Mouse (Mus musculus): ENCODE results near the gene Erlin1. TPM values are rescaled to one million over a fixed set of nuclear protein-coding genes. Genes with fewer than 3 reads are reported as not detected.

Erlin1 gene
- total RNA-seq, 2 experiments from 2014 or later = 7.3 to 7.9 TPM

GRCm38 (mm10) chr19:44067323-44068049 lies 2.1 kb downstream of the Erlin1 start:
- intact Hi-C loops (cut with DNase I) = loop anchor here (2.0 to 10.0 kb wide), 3 partner anchors 39 to 865 kb away; partner anchors contain the start of genes Chuk and Slf2
- DNase-seq = no peak

GRCm38 (mm10) chr19:44064734-44065133 lies 4.9 kb downstream of the Erlin1 start:
- intact Hi-C loops (cut with DNase I) = loop anchor here (5.0 to 10.0 kb wide), 2 partner anchors 230 to 868 kb away; partner anchors contain the start of gene Slf2
- no peak for DNase-seq

- no peak for DNase-seq
- intact Hi-C loops (cut with DNase I) = loop anchor here (10.0 kb wide), 1 partner anchor 229 kb away; no protein-coding TSS in a partner anchor
Measured at GRCm38 (mm10) chr19:44063773-44064172, 5.8 kb downstream of the Erlin1 start.

- DNase-seq = no peak
- intact Hi-C loops (cut with DNase I) = loop anchor here (10.0 kb wide), 1 partner anchor 225 kb away; no protein-coding TSS in a partner anchor
Measured at GRCm38 (mm10) chr19:44060226-44060625, 9.4 kb downstream of the Erlin1 start.

GRCm38 (mm10) chr19:44055173-44055826 lies 14.3 kb downstream of the Erlin1 start:
- no peak for DNase-seq
- intact Hi-C loops (cut with DNase I) = no loop called here

- DNase-seq = no peak
- intact Hi-C loops (cut with DNase I) = no loop called here
Measured at GRCm38 (mm10) chr19:44050388-44050787, 19.2 kb downstream of the Erlin1 start.

- DNase-seq = no peak
- intact Hi-C loops (cut with DNase I) = no loop called here
Measured at GRCm38 (mm10) chr19:44049282-44049681, 20.3 kb downstream of the Erlin1 start.

GRCm38 (mm10) chr19:44045847-44046246 lies 23.7 kb downstream of the Erlin1 start:
- DNase-seq = no peak
- intact Hi-C loops (cut with DNase I) = no loop called here

GRCm38 (mm10) chr19:44042121-44042520 lies 27.5 kb downstream of the Erlin1 start:
- intact Hi-C loops (cut with DNase I) = no loop called here

GRCm38 (mm10) chr19:44033396-44033795 lies 36.2 kb downstream of the Erlin1 start:
- intact Hi-C loops (cut with DNase I) = no loop called here
- no peak for DNase-seq

More at GRCm38 (mm10) chr19:44042121-44042520, 27.5 kb downstream of the Erlin1 start:
- DNase-seq = no peak

- no peak for DNase-seq
- intact Hi-C loops (cut with DNase I) = no loop called here
Measured at GRCm38 (mm10) chr19:44032046-44032744, 37.4 kb downstream of the Erlin1 start.

GRCm38 (mm10) chr19:44030024-44030423 lies 39.6 kb downstream of the Erlin1 start:
- intact Hi-C loops (cut with DNase I) = no loop called here

GRCm38 (mm10) chr19:44028972-44029371 lies 40.6 kb downstream of the Erlin1 start, which contains the start of gene Cyp2c23:
Cyp2c23 (minus strand) TSS chr19:44029208.
- no peak for DNase-seq
- intact Hi-C loops (cut with DNase I) = no loop called here

More at GRCm38 (mm10) chr19:44030024-44030423, 39.6 kb downstream of the Erlin1 start:
- DNase-seq = no peak

- intact Hi-C loops (cut with DNase I) = no loop called here
- no peak for DNase-seq
Measured at GRCm38 (mm10) chr19:44026956-44027530, 42.5 kb downstream of the Erlin1 start.

GRCm38 (mm10) chr19:44024921-44025585 lies 44.5 kb downstream of the Erlin1 start:
- no peak for DNase-seq
- intact Hi-C loops (cut with DNase I) = no loop called here

- no peak for DNase-seq
- intact Hi-C loops (cut with DNase I) = no loop called here
Measured at GRCm38 (mm10) chr19:44023066-44023465, 46.5 kb downstream of the Erlin1 start.

GRCm38 (mm10) chr19:44021502-44021901 lies 48.1 kb downstream of the Erlin1 start:
- DNase-seq = peak; percentile 48 to 66
- intact Hi-C loops (cut with DNase I) = no loop called here

GRCm38 (mm10) chr19:44019739-44020138 lies 49.8 kb downstream of the Erlin1 start:
- DNase-seq = no peak
- intact Hi-C loops (cut with DNase I) = no loop called here

GRCm38 (mm10) chr19:44013862-44014261 lies 55.7 kb downstream of the Erlin1 start:
- intact Hi-C loops (cut with DNase I) = no loop called here

GRCm38 (mm10) chr19:44008784-44009183 lies 60.8 kb downstream of the Erlin1 start:
- no peak for DNase-seq
- intact Hi-C loops (cut with DNase I) = no loop called here

More at GRCm38 (mm10) chr19:44013862-44014261, 55.7 kb downstream of the Erlin1 start:
- DNase-seq = no peak
